8 mouse cellular contexts compared by ENCODE assay signal in genomic region chr17:57275997-57276351, GRCm38 (mm10). TPM values are rescaled to one million over a fixed set of nuclear protein-coding genes. Genes with fewer than 3 reads are reported as not detected.
A peak's percentile ranks its signal among the peaks of the same experiment; 100 is the strongest.
DNase-seq lines count a peak whose midpoint lies in the region; ATAC-seq and TF ChIP-seq lines count a peak whose summit lies in the region.

No protein-coding gene starts in this region.

- 4% methylated on average over 13 of the region's 13 CpGs for WGBS in hindbrain, postnatal 0 days
- WGBS in midbrain, embryonic 15.5 days = 5% methylated on average over 13 of the region's 13 CpGs

- no peaks in the 10 kb centered on the region for H3K27me3 ChIP-seq in testis, adult 2 months (ENCODE audit: control insufficient read depth, insufficient read depth, low read length)
- H3K27me3 ChIP-seq in hindbrain, postnatal 0 days (ENCODE audit: insufficient read depth, low read length) = no peaks in the 10 kb centered on the region
- H3K27me3 ChIP-seq in midbrain, embryonic 15.5 days (replicated peaks) = peaks cover 30% of the 10 kb centered on the region

- peaks cover 21% of the 10 kb centered on the region for H3K4me1 ChIP-seq in testis, adult 2 months (ENCODE audit: control insufficient read depth, insufficient read depth, low read length)
- H3K4me1 ChIP-seq in hindbrain, postnatal 0 days (ENCODE audit: insufficient read depth, low read length) = peaks cover 10% of the 10 kb centered on the region
- H3K4me1 ChIP-seq in midbrain, embryonic 15.5 days = peaks cover 23% of the 10 kb centered on the region

- H3K36me3 ChIP-seq in testis, adult 2 months (ENCODE audit: control insufficient read depth, insufficient read depth, low read length) = no peaks in the 10 kb centered on the region
- H3K36me3 ChIP-seq in hindbrain, postnatal 0 days (ENCODE audit: insufficient read depth, low read length) = no peaks in the 10 kb centered on the region
- no peaks in the 10 kb centered on the region for H3K36me3 ChIP-seq in midbrain, embryonic 15.5 days (replicated peaks)

- H3K4me2 ChIP-seq in hindbrain, postnatal 0 days (ENCODE audit: low read depth, low read length) = peak overlapping the region; percentile 77
- peak overlapping the region; percentile 66 for H3K4me2 ChIP-seq in midbrain, embryonic 15.5 days

- TF ChIP-seq CTCF in testis, adult 2 months (IDR thresholded peaks at IDR 0.05; ENCODE audit: control insufficient read depth, insufficient read depth, insufficient replicate concordance, low read depth, low read length) = no peak
- no peak for TF ChIP-seq CTCF in hindbrain, postnatal 0 days (IDR thresholded peaks at IDR 0.05; ENCODE audit: low read depth)

- peak overlapping the region; percentile 44 for H3K9ac ChIP-seq in hindbrain, postnatal 0 days (replicated peaks; ENCODE audit: low read length)
- peak overlapping the region; percentile 30; the same call in 1 of the 2 replicates for H3K9ac ChIP-seq in midbrain, embryonic 15.5 days

- ATAC-seq in hindbrain, postnatal 0 days = peak; percentile 27
- ATAC-seq in midbrain, embryonic 15.5 days (replicated peaks) = peak; percentile 40
- ATAC-seq in erythroid progenitor cell, adult 5-6 weeks (replicated peaks; ENCODE audit: low FRiP score, poor library complexity, severe bottlenecking) = no peak

- TF ChIP-seq POLR2A in testis, adult 2 months (IDR thresholded peaks at IDR 0.05; ENCODE audit: control insufficient read depth, low read depth, low read length) = no peak

- H3K27ac ChIP-seq in testis, adult 2 months (ENCODE audit: control insufficient read depth, insufficient read depth, low read depth, low read length) = peak overlapping the region; percentile 49
- no peak overlapping the region for H3K27ac ChIP-seq in hindbrain, postnatal 0 days
- H3K27ac ChIP-seq in midbrain, embryonic 15.5 days = no peak overlapping the region

- peak; percentile 35 for DNase-seq in adrenal gland, postnatal 14 days
- no peak for DNase-seq in adrenal gland, adult 8-10 months
- DNase-seq in testis, postnatal 10 days (ENCODE audit: low spot score) = no peak
- DNase-seq in hindbrain, postnatal 0 days (ENCODE audit: low spot score) = peak; percentile 20
- no peak for DNase-seq in layer of hippocampus, postnatal 14 days (ENCODE audit: low spot score in 2 of 2)

- no peaks in the 10 kb centered on the region for H3K9me3 ChIP-seq in hindbrain, postnatal 0 days (ENCODE audit: low read length)
- H3K9me3 ChIP-seq in midbrain, embryonic 15.5 days = no peaks in the 10 kb centered on the region

- H3K4me3 ChIP-seq in testis, adult 2 months (ENCODE audit: control insufficient read depth, low read depth, low read length) = peak overlapping the region; percentile 76
- H3K4me3 ChIP-seq in hindbrain, postnatal 0 days (ENCODE audit: low read length) = peak overlapping the region; percentile 51
- peak overlapping the region; percentile 44 for H3K4me3 ChIP-seq in midbrain, embryonic 15.5 days

RNA-seq across cellular contexts. Expression of gene Vav1, which starts 2.9 kb away (rescaled TPM):
- total RNA-seq in adrenal gland, postnatal 14 days (2021) = 2.8 and 9.7 TPM in 2 replicates
- 1 to 10 TPM; 3.0 to 6.2 (median 4.1) TPM for total RNA-seq in adrenal gland, adult 8-10 months (2022)
- 7.4 and 8.4 TPM in 2 replicates for polyA plus RNA-seq in testis, adult 2 months (2012; rRNA removed)
- total RNA-seq in hindbrain, postnatal 0 days (2014; rRNA removed) = 2.2 and 2.5 TPM in 2 replicates
- polyA plus RNA-seq in hindbrain, postnatal 0 days (2015; fragmentation: Nextera tagmentation; extraction: Ambion mirVana) = 1.9 and 2.5 TPM in 2 replicates
- 1.5 and 1.6 TPM in 2 replicates for polyA plus RNA-seq in midbrain, embryonic 15.5 days (2015; fragmentation: Nextera tagmentation; extraction: Ambion mirVana)
- total RNA-seq in erythroid progenitor cell, adult 5-6 weeks (2015; ENCODE audit: low replicate concordance) = 19.1 and 20.1 TPM in 2 replicates
- 19.4 and 44.5 TPM in 2 replicates for total RNA-seq in erythroid progenitor cell, adult 5-6 weeks (2017; ENCODE audit: low replicate concordance)
- 1 to 10 TPM; 5.0 to 5.3 TPM for total RNA-seq in layer of hippocampus, postnatal 14 days (2021)

RNA-seq across cellular contexts. Expression of gene Trip10, which starts 26.7 kb away (rescaled TPM):
- total RNA-seq in adrenal gland, postnatal 14 days (2021) = 38.5 and 45.1 TPM in 2 replicates
- 10 to 100 TPM; 57.1 to 89.6 (median 72.8) TPM for total RNA-seq in adrenal gland, adult 8-10 months (2022)
- polyA plus RNA-seq in testis, adult 2 months (2012; rRNA removed) = 4.5 and 5.6 TPM in 2 replicates
- total RNA-seq in hindbrain, postnatal 0 days (2014; rRNA removed) = 8.5 TPM in 2 replicates
- polyA plus RNA-seq in hindbrain, postnatal 0 days (2015; fragmentation: Nextera tagmentation; extraction: Ambion mirVana) = 7.6 and 7.8 TPM in 2 replicates
- 9.6 and 10.5 TPM in 2 replicates for polyA plus RNA-seq in midbrain, embryonic 15.5 days (2015; fragmentation: Nextera tagmentation; extraction: Ambion mirVana)
- not detected in 2 replicates for total RNA-seq in erythroid progenitor cell, adult 5-6 weeks (2015; ENCODE audit: low replicate concordance)
- total RNA-seq in erythroid progenitor cell, adult 5-6 weeks (2017; ENCODE audit: low replicate concordance) = 7.1 TPM in 1 of 2 replicates, not detected in the other
- total RNA-seq in layer of hippocampus, postnatal 14 days (2021) = 10 to 100 TPM in 1 of 2 experiments, 1 to 10 TPM in 1; 9.1 to 10.3 TPM

RNA-seq across cellular contexts. Expression of gene Gpr108, which starts 27.7 kb away (rescaled TPM):
- 54.2 and 56.4 TPM in 2 replicates for total RNA-seq in adrenal gland, postnatal 14 days (2021)
- total RNA-seq in adrenal gland, adult 8-10 months (2022) = 100 to 1,000 TPM in 3 of 4 experiments, 10 to 100 TPM in 1; 98.6 to 107 (median 102) TPM
- polyA plus RNA-seq in testis, adult 2 months (2012; rRNA removed) = 34.1 and 37.3 TPM in 2 replicates
- total RNA-seq in hindbrain, postnatal 0 days (2014; rRNA removed) = 19.6 and 21.3 TPM in 2 replicates
- 23.6 and 24.1 TPM in 2 replicates for polyA plus RNA-seq in hindbrain, postnatal 0 days (2015; fragmentation: Nextera tagmentation; extraction: Ambion mirVana)
- 22.7 and 23.1 TPM in 2 replicates for polyA plus RNA-seq in midbrain, embryonic 15.5 days (2015; fragmentation: Nextera tagmentation; extraction: Ambion mirVana)
- 4.7 and 10.1 TPM in 2 replicates for total RNA-seq in erythroid progenitor cell, adult 5-6 weeks (2015; ENCODE audit: low replicate concordance)
- total RNA-seq in erythroid progenitor cell, adult 5-6 weeks (2017; ENCODE audit: low replicate concordance) = 2.8 and 4.4 TPM in 2 replicates
- 10 to 100 TPM; 18.0 to 20.5 TPM for total RNA-seq in layer of hippocampus, postnatal 14 days (2021)

RNA-seq across cellular contexts. Expression of gene C3, which starts 48.0 kb away (rescaled TPM):
- total RNA-seq in adrenal gland, postnatal 14 days (2021) = 181 and 603 TPM in 2 replicates
- 1,000 to 10,000 TPM in 1 of 4 experiments, 100 to 1,000 TPM in 1, 10 to 100 TPM in 2; 36.4 to 1,135 (median 245) TPM for total RNA-seq in adrenal gland, adult 8-10 months (2022)
- 6.3 and 12.4 TPM in 2 replicates for polyA plus RNA-seq in testis, adult 2 months (2012; rRNA removed)
- total RNA-seq in hindbrain, postnatal 0 days (2014; rRNA removed) = 0.78 and 0.86 TPM in 2 replicates
- 1.8 and 2.5 TPM in 2 replicates for polyA plus RNA-seq in hindbrain, postnatal 0 days (2015; fragmentation: Nextera tagmentation; extraction: Ambion mirVana)
- polyA plus RNA-seq in midbrain, embryonic 15.5 days (2015; fragmentation: Nextera tagmentation; extraction: Ambion mirVana) = 2.2 TPM in 2 replicates
- 128 and 134 TPM in 2 replicates for total RNA-seq in erythroid progenitor cell, adult 5-6 weeks (2015; ENCODE audit: low replicate concordance)
- total RNA-seq in erythroid progenitor cell, adult 5-6 weeks (2017; ENCODE audit: low replicate concordance) = 69.4 and 132 TPM in 2 replicates
- total RNA-seq in layer of hippocampus, postnatal 14 days (2021) = 1 to 10 TPM; 1.6 to 4.2 TPM

Comparison
In these comparisons a context has a peak if more than half of its experiments do, and no peak if none do; other contexts are left out.
1. DNase-seq: peak in adrenal gland, postnatal 14 days (single experiment) and hindbrain, postnatal 0 days (single experiment); none in adrenal gland, adult 8-10 months (single experiment), testis, postnatal 10 days (single experiment) and layer of hippocampus, postnatal 14 days (0 of 2).
2. Peak in every context shown above with its lines, with median percentiles within 50 percentile points of each other: H3K4me3 ChIP-seq.